Mouse (Mus musculus): ENCODE results near the gene Cnih1. TPM values are rescaled to one million over a fixed set of nuclear protein-coding genes. Genes with fewer than 3 reads are reported as not detected.
A peak's percentile ranks its signal among the peaks of the same experiment; 100 is the strongest.

Gene Cnih1
- polyA plus RNA-seq, 2 experiments, result 104 to 202 TPM

- TF ChIP-seq POLR2A (IDR thresholded peaks at IDR 0.05; ENCODE audit: borderline replicate concordance, extremely low read depth, insufficient read depth, insufficient read length), result no peak
- no peak overlapping the region for H3K9ac ChIP-seq (ENCODE audit: low read depth, low read length, severe bottlenecking)
- no peak for ATAC-seq (ENCODE audit: low FRiP score, low read depth)
- WGBS, result 32% methylated on average over 8 of the region's 8 CpGs
- no peak for DNase-seq (ENCODE audit: low spot score)
- no peaks in the 10 kb centered on the region for H3K27me3 ChIP-seq (ENCODE audit: control insufficient read depth, insufficient read depth, low read length)
- H3K9me3 ChIP-seq (ENCODE audit: control insufficient read depth, low read length), result no peaks in the 10 kb centered on the region
- peak overlapping the region; percentile 46 for H3K4me2 ChIP-seq (replicated peaks; ENCODE audit: low read depth, low read length, severe bottlenecking)
- peaks cover 6% of the 10 kb centered on the region for H3K36me3 ChIP-seq (ENCODE audit: control insufficient read depth, insufficient read depth, low read length)
- peak overlapping the region; percentile 97 for H3K4me3 ChIP-seq (replicated peaks; ENCODE audit: low read length)
- peaks cover 25% of the 10 kb centered on the region for H3K4me1 ChIP-seq (ENCODE audit: control insufficient read depth, insufficient read depth, low read length)
- peak overlapping the region; percentile 99; the same call in 1 of the 2 replicates for H3K27ac ChIP-seq (replicated peaks; ENCODE audit: low read depth, low read length)
Observed at GRCm38 (mm10) chr14:46788505-46788901, 292 bp upstream of the Cnih1 start.

- DNase-seq (ENCODE audit: low spot score) (no peak), ATAC-seq (ENCODE audit: low FRiP score, low read depth) (peak; percentile 39; the same call in 1 of the 2 replicates)
- Histone ChIP-seq H3K36me3 (ENCODE audit: control insufficient read depth, insufficient read depth, low read length) (peaks cover 12% of the 10 kb centered on the region), H3K9me3 (ENCODE audit: control insufficient read depth, low read length) (no peaks in the 10 kb centered on the region), H3K27ac (replicated peaks; ENCODE audit: low read depth, low read length) (peak overlapping the region; percentile 99), H3K4me2 (replicated peaks; ENCODE audit: low read depth, low read length, severe bottlenecking) (peak overlapping the region; percentile 46), H3K4me3 (replicated peaks; ENCODE audit: low read length) (peak overlapping the region; percentile 97), H3K27me3 (ENCODE audit: control insufficient read depth, insufficient read depth, low read length) (no peaks in the 10 kb centered on the region), H3K9ac (ENCODE audit: low read depth, low read length, severe bottlenecking) (peak overlapping the region; percentile 98), H3K4me1 (ENCODE audit: control insufficient read depth, insufficient read depth, low read length) (peaks cover 25% of the 10 kb centered on the region)
- no peak for TF ChIP-seq POLR2A (IDR thresholded peaks at IDR 0.05; ENCODE audit: borderline replicate concordance, extremely low read depth, insufficient read depth, insufficient read length)
- WGBS, result under 1% methylated on average over 11 of the region's 11 CpGs
Observed at GRCm38 (mm10) chr14:46787454-46787786, 791 bp downstream of the Cnih1 start.

GRCm38 (mm10) chr14:46785247-46785646 lies 3.0 kb downstream of the Cnih1 start:
- H3K4me3 ChIP-seq (replicated peaks; ENCODE audit: low read length), result no peak overlapping the region
- no peak for DNase-seq (ENCODE audit: low spot score)
- H3K9me3 ChIP-seq (ENCODE audit: control insufficient read depth, low read length), result no peaks in the 10 kb centered on the region
- peaks cover 26% of the 10 kb centered on the region for H3K36me3 ChIP-seq (ENCODE audit: control insufficient read depth, insufficient read depth, low read length)
- peaks cover 25% of the 10 kb centered on the region for H3K4me1 ChIP-seq (ENCODE audit: control insufficient read depth, insufficient read depth, low read length)
- no peak overlapping the region for H3K27ac ChIP-seq (replicated peaks; ENCODE audit: low read depth, low read length)
- H3K4me2 ChIP-seq (replicated peaks; ENCODE audit: low read depth, low read length, severe bottlenecking), result no peak overlapping the region
- no peaks in the 10 kb centered on the region for H3K27me3 ChIP-seq (ENCODE audit: control insufficient read depth, insufficient read depth, low read length)
- WGBS, result 79% methylated on average over 5 of the region's 5 CpGs
- no peak for TF ChIP-seq POLR2A (IDR thresholded peaks at IDR 0.05; ENCODE audit: borderline replicate concordance, extremely low read depth, insufficient read depth, insufficient read length)
- no peak for ATAC-seq (ENCODE audit: low FRiP score, low read depth)
- H3K9ac ChIP-seq (ENCODE audit: low read depth, low read length, severe bottlenecking), result no peak overlapping the region

- peaks cover 44% of the 10 kb centered on the region for H3K36me3 ChIP-seq (ENCODE audit: control insufficient read depth, insufficient read depth, low read length)
- ATAC-seq (ENCODE audit: low FRiP score, low read depth) (no peak), DNase-seq (ENCODE audit: low spot score) (no peak)
- H3K27me3 ChIP-seq (ENCODE audit: control insufficient read depth, insufficient read depth, low read length), result no peaks in the 10 kb centered on the region
- no peak overlapping the region for H3K4me2 ChIP-seq (replicated peaks; ENCODE audit: low read depth, low read length, severe bottlenecking)
- no peak for TF ChIP-seq POLR2A (IDR thresholded peaks at IDR 0.05; ENCODE audit: borderline replicate concordance, extremely low read depth, insufficient read depth, insufficient read length)
- no peak overlapping the region for H3K4me3 ChIP-seq (replicated peaks; ENCODE audit: low read length)
- 58% methylated on average over 10 of the region's 10 CpGs for WGBS
- 0 out of 2 replicates have a peak, but pooled peaks cover 4% of the 10 kb centered on the region for H3K9me3 ChIP-seq (ENCODE audit: control insufficient read depth, low read length)
- H3K27ac ChIP-seq (replicated peaks; ENCODE audit: low read depth, low read length), result no peak overlapping the region
- H3K4me1 ChIP-seq (ENCODE audit: control insufficient read depth, insufficient read depth, low read length), result peaks cover 23% of the 10 kb centered on the region
- no peak overlapping the region for H3K9ac ChIP-seq (ENCODE audit: low read depth, low read length, severe bottlenecking)
Observed at GRCm38 (mm10) chr14:46783327-46783926, 4.8 kb downstream of the Cnih1 start.

GRCm38 (mm10) chr14:46782187-46782828 lies 5.9 kb downstream of the Cnih1 start:
- H3K9me3 ChIP-seq (ENCODE audit: control insufficient read depth, low read length), result 0 out of 2 replicates have a peak, but pooled peaks cover 4% of the 10 kb centered on the region
- peaks cover 23% of the 10 kb centered on the region for H3K4me1 ChIP-seq (ENCODE audit: control insufficient read depth, insufficient read depth, low read length)
- peaks cover 55% of the 10 kb centered on the region for H3K36me3 ChIP-seq (ENCODE audit: control insufficient read depth, insufficient read depth, low read length)
- ATAC-seq (ENCODE audit: low FRiP score, low read depth), result no peak
- WGBS, result 88% methylated on average over 8 of the region's 8 CpGs
- H3K27me3 ChIP-seq (ENCODE audit: control insufficient read depth, insufficient read depth, low read length), result no peaks in the 10 kb centered on the region
- no peak overlapping the region for H3K4me2 ChIP-seq (replicated peaks; ENCODE audit: low read depth, low read length, severe bottlenecking)
- TF ChIP-seq POLR2A (IDR thresholded peaks at IDR 0.05; ENCODE audit: borderline replicate concordance, extremely low read depth, insufficient read depth, insufficient read length), result no peak
- H3K9ac ChIP-seq (ENCODE audit: low read depth, low read length, severe bottlenecking), result no peak overlapping the region
- no peak overlapping the region for H3K4me3 ChIP-seq (replicated peaks; ENCODE audit: low read length)
- no peak overlapping the region for H3K27ac ChIP-seq (replicated peaks; ENCODE audit: low read depth, low read length)
- no peak for DNase-seq (ENCODE audit: low spot score)

Measured in limb, embryonic 14.5 days (tissue).